Mouse (Mus musculus): ENCODE results near the gene Macrod2. TPM values are rescaled to one million over a fixed set of nuclear protein-coding genes. Genes with fewer than 3 reads are reported as not detected.

The Macrod2 gene
- polyA plus RNA-seq, 1 experiment from 2014 or later = 49.2 TPM

DNA sequence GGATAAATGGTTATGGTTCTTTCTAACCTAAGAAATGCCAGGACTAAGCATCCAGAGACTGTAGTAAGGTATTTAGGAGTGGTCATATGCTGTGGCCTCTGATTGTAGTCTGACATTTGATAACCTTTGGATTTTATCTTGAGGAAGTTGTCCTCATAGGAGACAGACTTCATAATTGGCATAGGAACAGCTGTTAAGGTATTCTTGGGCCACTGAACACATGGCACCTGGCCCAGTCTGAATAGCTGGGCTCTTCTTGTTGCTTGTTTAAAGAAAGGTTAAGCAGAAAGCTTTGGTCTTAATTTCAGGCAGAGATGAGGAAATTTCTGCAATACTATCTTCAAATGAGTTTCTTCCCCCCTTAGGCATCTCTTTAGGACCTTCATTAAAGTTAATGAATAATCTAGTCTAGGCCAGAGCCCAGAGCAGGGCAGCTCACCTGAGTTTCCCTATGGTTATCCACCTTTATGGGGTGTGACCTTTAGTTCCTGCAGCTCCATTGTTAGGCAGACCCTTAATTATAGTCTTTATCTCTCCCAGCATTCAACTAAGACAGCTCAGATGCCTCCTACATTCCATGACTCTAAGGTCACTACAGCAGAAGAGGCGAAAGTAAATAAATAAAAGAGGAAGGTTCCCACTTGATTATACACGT is 894.1 kb downstream of the Macrod2 start:
- Histone ChIP-seq H3K4me1 (ENCODE audit: control insufficient read depth, insufficient read depth, low read length) (no peaks in the 10 kb centered on the region), H3K4me2 (ENCODE audit: low read length) (no peak overlapping the region), H3K36me3 (ENCODE audit: control insufficient read depth, insufficient read depth, low read length) (no peaks in the 10 kb centered on the region), H3K4me3 (ENCODE audit: low read depth, low read length) (no peak overlapping the region), H3K27ac (ENCODE audit: low read depth, low read length) (no peak overlapping the region), H3K9me3 (replicated peaks; ENCODE audit: control insufficient read depth, low read length) (no peaks in the 10 kb centered on the region), H3K9ac (ENCODE audit: low read length) (no peak overlapping the region), H3K27me3 (replicated peaks; ENCODE audit: control insufficient read depth, insufficient read depth, low read length) (no peaks in the 10 kb centered on the region)
- ATAC-seq = no peak
- no peak for DNase-seq (ENCODE audit: low spot score)
- WGBS = 67% methylated on average over 2 of the region's 2 CpGs

DNA sequence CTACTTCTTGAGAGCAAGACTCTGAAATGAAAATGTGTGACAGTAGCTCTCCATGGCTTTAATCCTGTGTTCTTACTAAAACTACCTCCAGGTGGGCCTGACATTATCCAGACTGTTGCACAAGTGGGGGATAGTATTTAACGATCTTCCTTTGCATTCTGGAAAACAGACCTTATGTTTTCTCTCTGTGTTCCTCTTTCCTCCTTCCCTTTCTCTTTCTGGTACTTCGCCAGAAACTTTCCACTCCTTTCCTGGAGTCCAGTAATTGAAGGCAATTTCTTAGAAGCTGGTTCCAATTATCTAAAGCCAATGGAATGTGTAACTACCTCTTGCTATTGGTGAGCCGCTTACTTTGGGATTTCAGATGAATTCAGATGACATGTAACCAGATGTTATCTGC is 897.7 kb downstream of the Macrod2 start:
- DNase-seq (ENCODE audit: low spot score) = no peak
- no peak overlapping the region for H3K4me3 ChIP-seq (ENCODE audit: low read depth, low read length)
- no peaks in the 10 kb centered on the region for H3K36me3 ChIP-seq (ENCODE audit: control insufficient read depth, insufficient read depth, low read length)
- no peaks in the 10 kb centered on the region for H3K27me3 ChIP-seq (replicated peaks; ENCODE audit: control insufficient read depth, insufficient read depth, low read length)
- H3K9me3 ChIP-seq (replicated peaks; ENCODE audit: control insufficient read depth, low read length) = no peaks in the 10 kb centered on the region
- H3K27ac ChIP-seq (ENCODE audit: low read depth, low read length) = no peak overlapping the region
- H3K4me1 ChIP-seq (ENCODE audit: control insufficient read depth, insufficient read depth, low read length) = no peaks in the 10 kb centered on the region
- 22% methylated on average over 3 of the region's 3 CpGs for WGBS
- H3K9ac ChIP-seq (ENCODE audit: low read length) = no peak overlapping the region
- H3K4me2 ChIP-seq (ENCODE audit: low read length) = no peak overlapping the region
- ATAC-seq = no peak

DNA sequence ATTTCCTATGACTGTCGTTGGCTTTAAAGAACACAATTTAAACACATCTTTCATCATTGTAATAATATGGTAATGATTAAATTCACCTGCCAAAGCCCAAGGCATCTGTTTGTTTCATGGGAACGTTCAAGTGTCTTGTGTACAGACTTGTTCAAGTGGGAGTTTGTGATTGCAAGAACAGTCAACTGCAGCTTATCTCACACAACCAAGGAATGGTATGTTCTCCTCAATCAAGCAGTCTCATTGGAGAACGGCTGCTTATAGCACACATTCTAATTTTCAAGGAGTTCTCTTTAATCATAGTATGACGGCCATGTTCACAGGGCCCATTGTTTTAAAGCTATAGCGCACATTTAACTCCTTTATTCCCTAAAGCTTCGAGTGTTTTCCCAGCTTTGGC is 904.1 kb downstream of the Macrod2 start:
- Histone ChIP-seq H3K9me3 (replicated peaks; ENCODE audit: control insufficient read depth, low read length) (no peaks in the 10 kb centered on the region), H3K27me3 (replicated peaks; ENCODE audit: control insufficient read depth, insufficient read depth, low read length) (no peaks in the 10 kb centered on the region), H3K4me3 (ENCODE audit: low read depth, low read length) (no peak overlapping the region), H3K36me3 (ENCODE audit: control insufficient read depth, insufficient read depth, low read length) (no peaks in the 10 kb centered on the region), H3K4me2 (ENCODE audit: low read length) (no peak overlapping the region), H3K9ac (ENCODE audit: low read length) (no peak overlapping the region), H3K4me1 (ENCODE audit: control insufficient read depth, insufficient read depth, low read length) (no peaks in the 10 kb centered on the region), H3K27ac (ENCODE audit: low read depth, low read length) (no peak overlapping the region)
- DNase-seq (ENCODE audit: low spot score) (no peak), ATAC-seq (no peak)
- 75% methylated on average over 6 of the region's 6 CpGs for WGBS

DNA sequence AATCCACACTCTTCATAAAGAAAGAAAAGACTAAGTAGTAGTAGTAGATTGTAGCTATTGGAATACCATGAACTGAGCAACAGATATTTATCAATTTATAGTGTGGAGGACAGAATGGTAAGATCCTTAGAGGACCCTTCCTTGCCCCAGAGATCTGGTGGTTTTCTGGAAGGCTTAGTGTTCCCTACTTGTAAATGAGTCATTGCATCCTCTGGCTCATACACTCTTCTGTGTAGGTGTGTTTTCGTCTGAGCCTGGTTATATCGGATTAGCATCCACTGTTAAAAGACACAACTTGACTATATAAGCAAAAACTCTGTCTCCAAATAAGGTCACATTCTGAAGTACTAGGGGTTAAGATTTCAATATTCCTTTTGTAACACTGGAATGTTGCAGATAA is 905.9 kb downstream of the Macrod2 start:
- H3K9ac ChIP-seq (ENCODE audit: low read length) = no peak overlapping the region

DNA sequence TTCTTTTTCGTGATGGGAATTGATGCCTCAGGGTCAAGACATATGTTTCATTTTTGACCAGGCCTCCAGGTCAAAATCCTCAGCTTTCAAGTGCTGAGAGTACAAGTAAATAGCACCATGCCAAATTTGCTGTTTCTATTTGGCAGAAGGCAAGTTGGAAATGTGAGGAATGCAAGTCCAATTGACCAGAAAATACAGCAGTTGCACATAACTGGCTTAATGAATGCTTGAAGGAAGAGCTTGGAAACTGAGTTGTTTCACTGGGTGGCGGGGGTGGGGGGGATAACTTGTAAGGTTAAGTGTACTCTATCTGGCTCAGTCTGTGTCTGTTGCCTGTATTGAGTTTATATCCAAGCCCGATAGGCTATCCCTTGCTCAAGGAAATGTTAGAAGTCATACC is 913.3 kb downstream of the Macrod2 start:
- WGBS = 90% methylated on average over 3 of the region's 3 CpGs

More for the DNA sequence above, 905.9 kb downstream of the Macrod2 start:
- H3K36me3 ChIP-seq (ENCODE audit: control insufficient read depth, insufficient read depth, low read length) = no peaks in the 10 kb centered on the region
- H3K4me2 ChIP-seq (ENCODE audit: low read length) = no peak overlapping the region
- no peaks in the 10 kb centered on the region for H3K4me1 ChIP-seq (ENCODE audit: control insufficient read depth, insufficient read depth, low read length)
- DNase-seq (ENCODE audit: low spot score) (no peak), ATAC-seq (no peak)
- H3K27me3 ChIP-seq (replicated peaks; ENCODE audit: control insufficient read depth, insufficient read depth, low read length) = no peaks in the 10 kb centered on the region
- H3K27ac ChIP-seq (ENCODE audit: low read depth, low read length) = no peak overlapping the region
- no peaks in the 10 kb centered on the region for H3K9me3 ChIP-seq (replicated peaks; ENCODE audit: control insufficient read depth, low read length)
- 96% methylated on average over 2 of the region's 2 CpGs for WGBS
- H3K4me3 ChIP-seq (ENCODE audit: low read depth, low read length) = no peak overlapping the region

DNA sequence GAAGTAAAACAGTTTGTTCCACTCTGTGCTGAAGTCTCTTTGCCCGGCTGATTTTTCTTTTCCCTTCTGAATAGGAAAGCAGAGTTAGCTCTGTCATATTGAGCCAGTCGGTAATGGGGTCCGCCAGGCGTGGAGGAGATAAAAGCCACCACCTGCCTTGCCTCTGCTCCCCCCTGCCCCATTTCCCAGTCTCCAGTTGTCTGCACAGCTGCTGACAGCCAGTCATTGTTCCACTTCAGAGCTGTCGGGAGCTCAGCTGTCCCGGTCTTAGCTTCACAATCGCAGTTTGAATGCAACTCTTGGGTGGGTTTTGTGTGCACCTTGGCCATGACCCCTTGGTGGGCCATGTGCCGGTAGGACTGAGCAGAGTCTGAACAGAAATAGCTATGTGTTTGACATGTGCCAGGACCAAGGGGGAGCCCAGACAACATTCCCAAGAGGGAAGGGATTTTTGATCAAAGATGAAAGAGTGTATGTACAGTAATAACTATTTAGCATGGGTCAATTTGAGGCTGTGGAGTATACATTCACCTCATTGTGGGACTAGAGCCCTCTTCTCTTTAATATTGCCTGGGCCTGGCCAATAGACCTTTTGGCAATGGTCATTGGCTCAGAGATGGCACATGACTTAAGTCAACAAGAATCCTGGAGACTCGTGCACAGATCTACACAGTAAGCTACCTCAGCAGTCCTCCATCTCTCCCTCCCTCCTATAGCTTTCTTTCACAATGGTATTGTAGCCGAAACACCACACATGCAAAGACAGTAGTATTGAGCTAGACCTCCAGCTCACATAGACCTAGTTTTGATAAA is 917.2 kb downstream of the Macrod2 start:
- DNase-seq (ENCODE audit: low spot score) = peak; percentile 54
- Histone ChIP-seq H3K4me1 (ENCODE audit: control insufficient read depth, insufficient read depth, low read length) (peaks cover 6% of the 10 kb centered on the region), H3K4me3 (ENCODE audit: low read depth, low read length) (no peak overlapping the region), H3K9me3 (replicated peaks; ENCODE audit: control insufficient read depth, low read length) (no peaks in the 10 kb centered on the region), H3K27me3 (replicated peaks; ENCODE audit: control insufficient read depth, insufficient read depth, low read length) (no peaks in the 10 kb centered on the region), H3K9ac (ENCODE audit: low read length) (no peak overlapping the region), H3K4me2 (ENCODE audit: low read length) (no peak overlapping the region), H3K36me3 (ENCODE audit: control insufficient read depth, insufficient read depth, low read length) (no peaks in the 10 kb centered on the region), H3K27ac (ENCODE audit: low read depth, low read length) (no peak overlapping the region)
- peak; percentile 87 for ATAC-seq
- 21% methylated on average over 10 of the region's 10 CpGs for WGBS

More for the DNA sequence above, 913.3 kb downstream of the Macrod2 start:
- H3K36me3 ChIP-seq (ENCODE audit: control insufficient read depth, insufficient read depth, low read length) = no peaks in the 10 kb centered on the region
- no peaks in the 10 kb centered on the region for H3K9me3 ChIP-seq (replicated peaks; ENCODE audit: control insufficient read depth, low read length)
- ATAC-seq (no peak), DNase-seq (ENCODE audit: low spot score) (no peak)
- H3K27me3 ChIP-seq (replicated peaks; ENCODE audit: control insufficient read depth, insufficient read depth, low read length) = no peaks in the 10 kb centered on the region
- no peak overlapping the region for H3K9ac ChIP-seq (ENCODE audit: low read length)
- H3K4me1 ChIP-seq (ENCODE audit: control insufficient read depth, insufficient read depth, low read length) = peaks cover 6% of the 10 kb centered on the region
- no peak overlapping the region for H3K4me3 ChIP-seq (ENCODE audit: low read depth, low read length)
- no peak overlapping the region for H3K4me2 ChIP-seq (ENCODE audit: low read length)
- no peak overlapping the region for H3K27ac ChIP-seq (ENCODE audit: low read depth, low read length)

DNA sequence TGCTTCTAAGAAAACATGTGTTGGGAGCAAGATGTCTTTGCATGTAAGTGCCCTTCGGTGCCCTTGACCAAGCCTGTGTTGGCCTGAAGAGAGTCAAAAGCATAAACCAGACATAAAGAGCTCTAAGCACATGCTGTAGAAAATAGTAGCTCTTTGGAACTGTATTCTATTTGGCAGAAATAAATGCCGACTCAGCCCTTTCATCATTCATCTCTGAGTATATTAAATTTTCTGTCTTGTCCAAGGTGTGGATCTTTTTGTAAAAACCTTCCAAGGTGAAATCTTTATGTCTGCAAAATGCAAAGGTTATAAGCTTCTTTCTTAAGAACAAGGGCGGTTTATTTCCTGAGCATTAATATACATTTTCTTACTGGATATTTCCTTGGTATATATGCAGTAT is 920.2 kb downstream of the Macrod2 start:
- no peak overlapping the region for H3K9ac ChIP-seq (ENCODE audit: low read length)
- no peak overlapping the region for H3K27ac ChIP-seq (ENCODE audit: low read depth, low read length)
- H3K4me2 ChIP-seq (ENCODE audit: low read length) = no peak overlapping the region
- H3K4me1 ChIP-seq (ENCODE audit: control insufficient read depth, insufficient read depth, low read length) = peaks cover 6% of the 10 kb centered on the region
- no peaks in the 10 kb centered on the region for H3K27me3 ChIP-seq (replicated peaks; ENCODE audit: control insufficient read depth, insufficient read depth, low read length)
- 95% methylated on average over 3 of the region's 3 CpGs for WGBS
- no peaks in the 10 kb centered on the region for H3K36me3 ChIP-seq (ENCODE audit: control insufficient read depth, insufficient read depth, low read length)
- no peak overlapping the region for H3K4me3 ChIP-seq (ENCODE audit: low read depth, low read length)
- ATAC-seq (no peak), DNase-seq (ENCODE audit: low spot score) (no peak)
- no peaks in the 10 kb centered on the region for H3K9me3 ChIP-seq (replicated peaks; ENCODE audit: control insufficient read depth, low read length)

DNA sequence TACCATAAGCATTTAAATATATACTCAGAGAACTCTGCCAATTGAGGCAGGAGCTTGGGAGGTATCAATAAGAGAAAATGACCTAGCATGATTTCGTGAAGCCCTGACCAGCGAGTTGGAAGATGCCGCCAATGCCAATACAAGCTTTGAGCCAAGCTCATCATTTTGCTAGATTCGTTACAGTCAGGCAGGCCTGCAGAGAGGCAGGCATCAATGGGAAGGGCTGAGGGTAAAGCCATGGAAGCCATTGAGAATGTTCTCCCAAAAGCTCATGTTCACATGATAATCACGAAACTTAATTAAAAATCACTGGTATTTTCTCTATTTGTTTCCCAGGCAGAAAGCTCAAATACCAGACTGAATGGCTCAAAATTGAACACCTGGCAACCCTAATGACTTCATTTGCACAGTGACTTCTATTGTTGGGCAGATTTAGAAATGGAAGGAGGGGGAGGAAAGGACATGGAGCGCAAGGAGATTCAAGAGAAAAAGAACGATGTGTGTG is 928.9 kb downstream of the Macrod2 start:
- Histone ChIP-seq H3K4me2 (ENCODE audit: low read length) (no peak overlapping the region), H3K9me3 (replicated peaks; ENCODE audit: control insufficient read depth, low read length) (no peaks in the 10 kb centered on the region), H3K36me3 (ENCODE audit: control insufficient read depth, insufficient read depth, low read length) (no peaks in the 10 kb centered on the region), H3K9ac (ENCODE audit: low read length) (no peak overlapping the region), H3K27me3 (replicated peaks; ENCODE audit: control insufficient read depth, insufficient read depth, low read length) (no peaks in the 10 kb centered on the region), H3K4me1 (ENCODE audit: control insufficient read depth, insufficient read depth, low read length) (peaks cover 2% of the 10 kb centered on the region; the same call in 1 of the 2 replicates), H3K27ac (ENCODE audit: low read depth, low read length) (no peak overlapping the region), H3K4me3 (ENCODE audit: low read depth, low read length) (no peak overlapping the region)
- 44% methylated on average over 7 of the region's 7 CpGs for WGBS
- DNase-seq (ENCODE audit: low spot score) (peak; percentile 39), ATAC-seq (peak; percentile 40; the same call in 1 of the 2 replicates)

DNA sequence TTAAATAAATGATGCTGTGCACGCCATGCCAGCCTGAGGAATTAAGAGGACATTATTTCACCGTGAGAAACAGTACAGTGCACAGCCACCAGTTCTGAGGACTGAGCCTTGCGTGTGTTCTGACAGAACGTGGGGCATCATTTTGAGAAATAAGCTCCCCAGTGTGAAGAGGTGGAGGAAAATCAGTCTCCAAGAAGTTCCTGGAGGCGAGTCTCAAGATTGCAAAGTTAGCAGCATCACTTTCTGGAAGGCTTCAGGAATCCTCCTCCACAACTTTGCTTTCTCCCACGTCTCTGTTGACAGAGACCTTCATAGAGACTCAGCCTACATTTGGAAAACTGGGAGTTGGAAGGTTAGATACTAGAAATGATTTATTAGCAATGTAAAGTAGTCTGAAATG is 932.2 kb downstream of the Macrod2 start:
- 88% methylated on average over 6 of the region's 6 CpGs for WGBS
- no peak overlapping the region for H3K27ac ChIP-seq (ENCODE audit: low read depth, low read length)
- no peaks in the 10 kb centered on the region for H3K36me3 ChIP-seq (ENCODE audit: control insufficient read depth, insufficient read depth, low read length)
- peaks cover 2% of the 10 kb centered on the region; the same call in 1 of the 2 replicates for H3K4me1 ChIP-seq (ENCODE audit: control insufficient read depth, insufficient read depth, low read length)
- H3K27me3 ChIP-seq (replicated peaks; ENCODE audit: control insufficient read depth, insufficient read depth, low read length) = no peaks in the 10 kb centered on the region
- no peak overlapping the region for H3K4me2 ChIP-seq (ENCODE audit: low read length)
- H3K9ac ChIP-seq (ENCODE audit: low read length) = no peak overlapping the region
- H3K4me3 ChIP-seq (ENCODE audit: low read depth, low read length) = no peak overlapping the region
- H3K9me3 ChIP-seq (replicated peaks; ENCODE audit: control insufficient read depth, low read length) = no peaks in the 10 kb centered on the region
- DNase-seq (ENCODE audit: low spot score) (no peak), ATAC-seq (no peak)

All from forebrain, embryonic 14.5 days (tissue).